16 mouse cellular contexts compared by ENCODE assay signal in genomic region chr8:64944831-64945230, GRCm38 (mm10). TPM values are rescaled to one million over a fixed set of nuclear protein-coding genes. Genes with fewer than 3 reads are reported as not detected.
DNase-seq lines count a peak whose midpoint lies in the region; ATAC-seq and TF ChIP-seq lines count a peak whose summit lies in the region.
"Had no signal": no experiment of that assay in that cellular context is flagged by ENCODE, and none has a peak within 500 bp of the region (broad histone marks: within the 10 kb centered on the region; RNA-seq: fewer than 3 reads in every experiment).

No protein-coding gene starts in this region.

- H3K9me3 ChIP-seq in lung, postnatal 0 days (ENCODE audit: low read length) = no peaks in the 10 kb centered on the region
- H3K9me3 ChIP-seq: forebrain, embryonic 10.5 days had no signal

- no peaks in the 10 kb centered on the region for H3K36me3 ChIP-seq in lung, postnatal 0 days (ENCODE audit: insufficient read depth, low read length)
- no peaks in the 10 kb centered on the region for H3K36me3 ChIP-seq in splenic B cell, adult 2 months (ENCODE audit: control insufficient read depth, insufficient read depth, low read length, poor library complexity, severe bottlenecking)
- H3K36me3 ChIP-seq: forebrain, embryonic 10.5 days had no signal

- TF ChIP-seq CTCF in gastrocnemius, adult 2 months (IDR thresholded peaks at IDR 0.05) = peak; percentile 31
- TF ChIP-seq CTCF in lung, postnatal 0 days (IDR thresholded peaks at IDR 0.05) = peak; percentile 59

- TF ChIP-seq EP300 in lung, postnatal 0 days (IDR thresholded peaks at IDR 0.05) = no peak

- no peak overlapping the region for H3K27ac ChIP-seq in gastrocnemius, adult 2 months
- H3K27ac ChIP-seq in lung, postnatal 0 days (ENCODE audit: low read length) = no peak overlapping the region
- H3K27ac ChIP-seq: forebrain, embryonic 10.5 days had no signal

- DNase-seq in gastrocnemius, adult 2 months = no peak
- no peak for DNase-seq in gastrocnemius, postnatal 4 days (ENCODE audit: low spot score in 2 of 2)
- DNase-seq in lung, postnatal 0 days (ENCODE audit: low spot score) = peak; percentile 24
- DNase-seq in lung, postnatal 4 days = no peak
- DNase-seq in ES-CJ7 (ENCODE audit: low read depth, low spot score) = peak; percentile 85
- DNase-seq in splenic B cell, adult 2 months (ENCODE audit: low read depth, low spot score) = peak; percentile 58
- DNase-seq in frontal cortex, postnatal 10 days (ENCODE audit: low spot score in 2 of 2) = no peak
- no peak for DNase-seq in left cerebral cortex, postnatal 4 days
- DNase-seq: gastrocnemius, postnatal 25 days had no signal

- intact Hi-C loops in gastrocnemius, adult 2 months (cut with DNase I) = loop anchor here (5.0 kb wide), 3 partner anchors 98 to 213 kb away; partner anchors contain the start of gene Msmo1
- intact Hi-C loops in left cerebral cortex, postnatal 4 days (cut with DNase I) = loop anchor here (5.0 kb wide), 2 partner anchors 183 to 328 kb away; no protein-coding TSS in a partner anchor

- no peak overlapping the region for H3K9ac ChIP-seq in lung, postnatal 0 days (replicated peaks; ENCODE audit: low read depth)

- H3K4me3 ChIP-seq in gastrocnemius, adult 2 months = no peak overlapping the region
- no peak overlapping the region for H3K4me3 ChIP-seq in lung, postnatal 0 days (ENCODE audit: low read depth, low read length)
- H3K4me3 ChIP-seq: forebrain, embryonic 10.5 days; myocyte had no signal

- no peak overlapping the region for H3K4me2 ChIP-seq in lung, postnatal 0 days (replicated peaks; ENCODE audit: low read depth, low read length)

- ATAC-seq in lung, postnatal 0 days = no peak

- no peaks in the 10 kb centered on the region for H3K27me3 ChIP-seq in lung, postnatal 0 days (replicated peaks; ENCODE audit: insufficient read depth, low read length)
- no peaks in the 10 kb centered on the region for H3K27me3 ChIP-seq in splenic B cell, adult 2 months (ENCODE audit: control insufficient read depth, insufficient read depth, low read length, poor library complexity, severe bottlenecking)

- 27% methylated on average over 5 of the region's 5 CpGs for WGBS in lung, postnatal 0 days

- H3K4me1 ChIP-seq in lung, postnatal 0 days (ENCODE audit: insufficient read depth, low read depth, low read length) = no peaks in the 10 kb centered on the region; the same call in 1 of the 2 replicates

RNA-seq across cellular contexts. Expression of gene Tmem192, which starts 2.2 kb away (rescaled TPM):
- 10 to 100 TPM; 18.6 to 21.4 TPM for total RNA-seq in gastrocnemius, adult 2 months (2021)
- total RNA-seq in gastrocnemius, postnatal 4 days (2021) = 10 to 100 TPM; 11.5 to 13.0 TPM
- polyA plus RNA-seq in lung, postnatal 0 days (2015; fragmentation: Nextera tagmentation; extraction: Ambion mirVana) = 26.4 and 34.4 TPM in 2 replicates
- 10 to 100 TPM; 14.1 to 18.7 TPM for total RNA-seq in left cerebral cortex, postnatal 4 days (2021)

RNA-seq across cellular contexts. Expression of gene Trim75, which starts 42.8 kb away (rescaled TPM):
- total RNA-seq in gastrocnemius, adult 2 months (2021) = not detected
- not detected for total RNA-seq in gastrocnemius, postnatal 4 days (2021)
- polyA plus RNA-seq in lung, postnatal 0 days (2015; fragmentation: Nextera tagmentation; extraction: Ambion mirVana) = not detected in 2 replicates
- not detected for total RNA-seq in left cerebral cortex, postnatal 4 days (2021)
- total RNA-seq: gastrocnemius, postnatal 25 days; heart, postnatal 25 days; left cerebral cortex, adult 8-10 months had no signal
- polyA plus RNA-seq: cortical plate, adult 2 months; forebrain, embryonic 10.5 days; G1E; lung, embryonic 16.5 days; myocyte had no signal

Comparison
In these comparisons a context has a peak if more than half of its experiments do, and no peak if none do; other contexts are left out.
1. DNase-seq: peak in lung, postnatal 0 days (single experiment), ES-CJ7 (single experiment) and splenic B cell, adult 2 months (single experiment); none in gastrocnemius, adult 2 months (single experiment), gastrocnemius, postnatal 4 days (0 of 2), lung, postnatal 4 days (0 of 2), frontal cortex, postnatal 10 days (0 of 2) and left cerebral cortex, postnatal 4 days (single experiment).